ENCODE assay signal across 20 mouse cellular contexts in genomic region chr2:37941741-37942140, GRCm38 (mm10).
DNase-seq lines count a peak whose midpoint lies in the region; ATAC-seq and TF ChIP-seq lines count a peak whose summit lies in the region.
"Had no signal": no experiment of that assay in that cellular context is flagged by ENCODE, and none has a peak within 500 bp of the region (broad histone marks: within the 10 kb centered on the region; RNA-seq: fewer than 3 reads in every experiment).

No protein-coding gene starts in this region.

- DNase-seq in kidney, adult 11 months: peak; percentile 35
- DNase-seq in kidney, adult 8-10 months: peak; percentile 41 to 55
- no peak for DNase-seq in MEL (ENCODE audit: low read depth, low spot score)
- DNase-seq: adrenal gland, postnatal 10 days; adrenal gland, postnatal 36 days; cerebellum, adult 18-20 months; cerebellum, adult 9-10 months; cerebellum, postnatal 14 days; gastrocnemius, adult 2 months; gastrocnemius, postnatal 14 days had no signal

- no peak overlapping the region for H3K4me2 ChIP-seq in kidney, embryonic 14.5 days (replicated peaks; ENCODE audit: low read depth, low read length)
- H3K4me2 ChIP-seq in kidney, embryonic 15.5 days: no peak overlapping the region
- H3K4me2 ChIP-seq: forebrain, embryonic 13.5 days; heart, embryonic 11.5 days; hindbrain, embryonic 12.5 days; hindbrain, embryonic 15.5 days had no signal

- H3K79me2 ChIP-seq in MEL (ENCODE audit: control insufficient read depth, insufficient read depth, low read length, poor library complexity): no peaks in the 10 kb centered on the region

- no peak overlapping the region for H3K9ac ChIP-seq in kidney, embryonic 14.5 days (ENCODE audit: low read depth, low read length)
- H3K9ac ChIP-seq in kidney, embryonic 15.5 days: no peak overlapping the region
- no peak overlapping the region for H3K9ac ChIP-seq in MEL (ENCODE audit: control insufficient read depth, low read depth, low read length, poor library complexity, severe bottlenecking)
- H3K9ac ChIP-seq: forebrain, embryonic 13.5 days; hindbrain, embryonic 12.5 days; hindbrain, embryonic 15.5 days had no signal

- no peaks in the 10 kb centered on the region for H3K9me3 ChIP-seq in kidney, embryonic 14.5 days (ENCODE audit: control insufficient read depth, low read length)
- no peaks in the 10 kb centered on the region for H3K9me3 ChIP-seq in kidney, embryonic 15.5 days (replicated peaks)
- H3K9me3 ChIP-seq in MEL (replicated peaks; ENCODE audit: insufficient read depth, low read length): no peaks in the 10 kb centered on the region
- H3K9me3 ChIP-seq: forebrain, embryonic 10.5 days; forebrain, embryonic 13.5 days; hindbrain, embryonic 12.5 days; hindbrain, embryonic 15.5 days had no signal

- H3K4me1 ChIP-seq in kidney, embryonic 14.5 days (ENCODE audit: control insufficient read depth, insufficient read depth, low read length): no peaks in the 10 kb centered on the region
- 0 out of 2 replicates have a peak, but pooled peaks cover 2% of the 10 kb centered on the region for H3K4me1 ChIP-seq in kidney, embryonic 15.5 days
- peaks cover 11 to 20% of the 10 kb centered on the region in 2 experiments for H3K4me1 ChIP-seq in MEL (ENCODE audit: control insufficient read depth in 1 of 2, insufficient read depth in 2 of 2, low read length in 2 of 2)

- TF ChIP-seq CTCF in MEL (IDR thresholded peaks at IDR 0.05 in 2 of 3, conservative IDR thresholded peaks at IDR 0.05 in 1 of 3; ENCODE audit: control insufficient read depth in 1 of 3, insufficient read depth in 1 of 3, low read depth in 2 of 3, low read length in 3 of 3, poor library complexity in 1 of 3, severe bottlenecking in 1 of 3): no peak

- no peak overlapping the region for H3K27ac ChIP-seq in kidney, embryonic 14.5 days (ENCODE audit: low read depth, low read length)
- H3K27ac ChIP-seq in kidney, embryonic 15.5 days: no peak overlapping the region
- H3K27ac ChIP-seq in MEL (ENCODE audit: control insufficient read depth, low read depth, low read length): peak overlapping the region; percentile 67; the same call in 1 of the 2 replicates
- H3K27ac ChIP-seq: forebrain, embryonic 10.5 days; forebrain, embryonic 13.5 days; gastrocnemius, adult 2 months; hindbrain, embryonic 12.5 days; hindbrain, embryonic 15.5 days had no signal

- no peaks in the 10 kb centered on the region for H3K27me3 ChIP-seq in kidney, embryonic 14.5 days (ENCODE audit: control insufficient read depth, insufficient read depth, low read length)
- no peaks in the 10 kb centered on the region for H3K27me3 ChIP-seq in kidney, embryonic 15.5 days
- H3K27me3 ChIP-seq in MEL (ENCODE audit: control insufficient read depth in 1 of 2, insufficient read depth in 2 of 2, low read length in 2 of 2): no peaks in the 10 kb centered on the region
- H3K27me3 ChIP-seq: forebrain, embryonic 13.5 days; hindbrain, embryonic 12.5 days; hindbrain, embryonic 15.5 days; Patski had no signal

- no peak for ATAC-seq in kidney, embryonic 14.5 days (ENCODE audit: low FRiP score, low TSS enrichment)
- ATAC-seq in kidney, embryonic 15.5 days (replicated peaks; ENCODE audit: low FRiP score): no peak
- no peak for ATAC-seq in inflammation-experienced regulatory T-cells, adult 6 months
- ATAC-seq: forebrain, embryonic 13.5 days; forebrain, embryonic 16.5 days; Patski had no signal

- H3K4me3 ChIP-seq in kidney, embryonic 14.5 days (ENCODE audit: low read length): no peak overlapping the region
- H3K4me3 ChIP-seq in kidney, embryonic 15.5 days (replicated peaks): no peak overlapping the region
- H3K4me3 ChIP-seq in MEL (ENCODE audit: control insufficient read depth in 1 of 2, insufficient read depth in 1 of 2, low read depth in 2 of 2, low read length in 2 of 2): no peak overlapping the region
- H3K4me3 ChIP-seq: forebrain, embryonic 10.5 days; forebrain, embryonic 13.5 days; gastrocnemius, adult 2 months; hindbrain, embryonic 12.5 days; hindbrain, embryonic 15.5 days had no signal

- no peak for TF ChIP-seq POLR2A in MEL (IDR thresholded peaks at IDR 0.05; ENCODE audit: control insufficient read depth in 1 of 2, insufficient read depth in 1 of 2, low read depth in 1 of 2, low read length in 2 of 2, poor library complexity in 1 of 2)

- TF ChIP-seq EP300 in MEL (IDR thresholded peaks at IDR 0.05; ENCODE audit: low read depth in 1 of 2, low read length in 2 of 2): no peak

- H3K36me3 ChIP-seq in kidney, embryonic 14.5 days (ENCODE audit: control insufficient read depth, insufficient read depth, low read length): no peaks in the 10 kb centered on the region
- no peaks in the 10 kb centered on the region for H3K36me3 ChIP-seq in kidney, embryonic 15.5 days
- peaks cover 0 to 21% of the 10 kb centered on the region in 2 experiments; a peak in 2 of 4 replicates for H3K36me3 ChIP-seq in MEL (ENCODE audit: control insufficient read depth in 1 of 2, insufficient read depth in 2 of 2, low read length in 2 of 2)
- H3K36me3 ChIP-seq: forebrain, embryonic 10.5 days; hindbrain, embryonic 12.5 days; hindbrain, embryonic 15.5 days had no signal

- no peak for TF ChIP-seq RAD21 in MEL (IDR thresholded peaks at IDR 0.05; ENCODE audit: low read depth, low read length)

TF ChIP-seq in MEL, 35 proteins besides CTCF, POLR2A, EP300 and RAD21:
- TF ChIP-seq CHD2 (IDR thresholded peaks at IDR 0.05; ENCODE audit: low read length): no peak
- no peak for TF ChIP-seq GATA1 (IDR thresholded peaks at IDR 0.05; ENCODE audit: low read depth, low read length)
- no peak for TF ChIP-seq MXI1 (IDR thresholded peaks at IDR 0.05; ENCODE audit: low read depth, low read length)
- no peak for TF ChIP-seq MAX (IDR thresholded peaks at IDR 0.05; ENCODE audit: low read length)
- TF ChIP-seq POLR2AphosphoS2 (IDR thresholded peaks at IDR 0.05; ENCODE audit: low read length): no peak
- TF ChIP-seq E2F4 (IDR thresholded peaks at IDR 0.05; ENCODE audit: borderline replicate concordance, low read depth, low read length): no peak
- no peak for TF ChIP-seq TBP (IDR thresholded peaks at IDR 0.05; ENCODE audit: low read depth, low read length)
- no peak for TF ChIP-seq BHLHE40 (IDR thresholded peaks at IDR 0.05; ENCODE audit: borderline replicate concordance, low read depth, low read length)
- TF ChIP-seq USF2 (IDR thresholded peaks at IDR 0.05; ENCODE audit: borderline replicate concordance in 1 of 2, insufficient read depth in 1 of 2, low read depth in 1 of 2, low read length in 2 of 2): no peak
- TF ChIP-seq USF1 (IDR thresholded peaks at IDR 0.05; ENCODE audit: low read depth, low read length): no peak
- no peak for TF ChIP-seq ZKSCAN1 (IDR thresholded peaks at IDR 0.05; ENCODE audit: low read depth, low read length)
- no peak for TF ChIP-seq ZMIZ1 (IDR thresholded peaks at IDR 0.05; ENCODE audit: low read depth, low read length)
- no peak for TF ChIP-seq SIN3A (IDR thresholded peaks at IDR 0.05; ENCODE audit: low read length)
- TF ChIP-seq NELFE (IDR thresholded peaks at IDR 0.05; ENCODE audit: low read depth, low read length): no peak
- TF ChIP-seq ZC3H11A (IDR thresholded peaks at IDR 0.05; ENCODE audit: low read depth, low read length): no peak
- TF ChIP-seq MYC (IDR thresholded peaks at IDR 0.05; ENCODE audit: low read depth, low read length): no peak
- no peak for TF ChIP-seq GABPA (IDR thresholded peaks at IDR 0.05; ENCODE audit: low read depth, low read length)
- no peak for TF ChIP-seq RCOR1 (IDR thresholded peaks at IDR 0.05; ENCODE audit: low read depth, low read length)
- TF ChIP-seq ETS1 (IDR thresholded peaks at IDR 0.05; ENCODE audit: low read depth, low read length): no peak
- no peak for TF ChIP-seq TAL1 (IDR thresholded peaks at IDR 0.05; ENCODE audit: low read length)
